Mouse (Mus musculus) lung, embryonic 15.5 days (tissue): ENCODE results near the gene Rcn3. TPM values are rescaled to one million over a fixed set of nuclear protein-coding genes. Genes with fewer than 3 reads are reported as not detected.

Experiments used
- ATAC-seq: fragments of 200-750 bp; cut with Nextera tagmentation; 2 replicates; pipeline ENCODE4 v1.8.0; 2017; ENCODE audit warnings: moderate number of reproducible peaks, borderline replicate concordance; ENCODE audit not compliant: low FRiP score, low TSS enrichment; ENCODE audit errors: extremely low read depth
- H3K27ac ChIP-seq: fragments of 300-500 bp; sonication (generic); 2 replicates; pipeline ENCODE4 v1.5.1; 2015; ENCODE audit warnings: moderate library complexity, mild to moderate bottlenecking, inconsistent platforms
- H3K27me3 ChIP-seq: fragments of 300-500 bp; sonication (generic); 2 replicates; pipeline ENCODE4 v1.6.1; 2015; ENCODE audit warnings: inconsistent platforms
- H3K36me3 ChIP-seq: fragments of 300-500 bp; sonication (generic); 2 replicates; pipeline ENCODE4 v1.6.1; 2015; ENCODE audit warnings: inconsistent platforms
- H3K4me1 ChIP-seq: fragments of 300-500 bp; sonication (generic); 2 replicates; pipeline ENCODE4 v1.6.1; 2015; ENCODE audit warnings: inconsistent platforms
- H3K4me2 ChIP-seq: fragments of 300-500 bp; sonication (generic); 2 replicates; pipeline ENCODE4 v1.6.1; 2015; ENCODE audit warnings: inconsistent platforms, mild to moderate bottlenecking, moderate library complexity
- H3K4me3 ChIP-seq: fragments of 300-500 bp; sonication (generic); 2 replicates; pipeline ENCODE4 v1.5.1; 2015; ENCODE audit warnings: mild to moderate bottlenecking, inconsistent platforms
- H3K9ac ChIP-seq: fragments of 300-500 bp; sonication (generic); 2 replicates; pipeline ENCODE4 v1.6.1; 2015; ENCODE audit warnings: inconsistent platforms
- H3K9me3 ChIP-seq: fragments of 300-500 bp; sonication (generic); 2 replicates; pipeline ENCODE4 v1.6.1; 2016; ENCODE audit warnings: inconsistent platforms
- WGBS: fragments of 180-500 bp; shearing (Covaris S2); methylation state at CpG from one replicate; pipeline ENCODE4 v1.1.7; 2015; 5-methylcytosine and 5-hydroxymethylcytosine counted together
- polyA plus RNA-seq: library from polyadenylated mRNA; unstranded; fragments of >200 nt; fragmentation: Nextera tagmentation; extraction: Ambion mirVana; gene quantifications from 2 replicates; pipeline ENCODE4 v1.2.1, GENCODE M21; 2015

Gene Rcn3
- polyA plus RNA-seq, 1 experiment from 2014 or later: 353 TPM

DNA sequence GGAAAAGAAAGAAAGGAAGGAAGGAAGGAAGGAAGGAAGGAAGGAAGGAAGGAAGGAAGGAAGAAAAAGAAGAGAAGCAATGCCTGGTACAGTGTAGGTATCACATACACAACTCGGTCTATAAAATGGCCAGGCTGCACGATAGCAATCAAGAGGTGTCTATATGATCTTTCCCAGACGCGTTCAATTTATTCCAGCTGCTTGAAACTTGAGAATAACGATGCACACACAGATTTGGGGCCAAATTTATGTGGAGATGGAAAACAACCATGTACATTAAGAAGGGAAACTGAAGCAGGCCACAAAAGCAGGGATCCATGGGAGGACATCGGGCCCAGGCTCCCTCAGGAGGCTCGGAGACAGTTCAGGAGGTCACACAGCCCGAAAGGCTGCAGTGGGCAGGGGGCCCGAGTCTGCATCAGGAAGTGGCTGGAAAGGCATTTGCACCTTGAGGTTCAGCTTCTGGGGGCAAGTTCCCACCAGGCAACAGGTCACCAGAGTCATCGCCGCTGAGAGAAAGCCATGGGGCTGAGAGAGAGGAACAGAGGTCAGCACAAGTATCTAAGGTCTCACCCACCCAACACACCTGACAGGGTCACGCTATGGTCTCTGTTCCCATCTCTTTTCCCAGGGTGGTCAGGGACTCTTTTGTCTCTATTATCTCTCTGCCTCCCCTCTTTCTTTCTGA is 951 bp upstream of the Rcn3 start:
- ATAC-seq: no peak
- Histone ChIP-seq H3K9ac (no peak overlapping the region), H3K27me3 (no peaks in the 10 kb centered on the region), H3K36me3 (peaks cover 13% of the 10 kb centered on the region), H3K4me2 (peak overlapping the region; percentile 6; the same call in 1 of the 2 replicates), H3K4me3 (no peak overlapping the region), H3K9me3 (no peaks in the 10 kb centered on the region), H3K4me1 (peaks cover 25% of the 10 kb centered on the region), H3K27ac (peak overlapping the region; percentile 79)
- 45% methylated on average over 12 of the region's 12 CpGs for WGBS

DNA sequence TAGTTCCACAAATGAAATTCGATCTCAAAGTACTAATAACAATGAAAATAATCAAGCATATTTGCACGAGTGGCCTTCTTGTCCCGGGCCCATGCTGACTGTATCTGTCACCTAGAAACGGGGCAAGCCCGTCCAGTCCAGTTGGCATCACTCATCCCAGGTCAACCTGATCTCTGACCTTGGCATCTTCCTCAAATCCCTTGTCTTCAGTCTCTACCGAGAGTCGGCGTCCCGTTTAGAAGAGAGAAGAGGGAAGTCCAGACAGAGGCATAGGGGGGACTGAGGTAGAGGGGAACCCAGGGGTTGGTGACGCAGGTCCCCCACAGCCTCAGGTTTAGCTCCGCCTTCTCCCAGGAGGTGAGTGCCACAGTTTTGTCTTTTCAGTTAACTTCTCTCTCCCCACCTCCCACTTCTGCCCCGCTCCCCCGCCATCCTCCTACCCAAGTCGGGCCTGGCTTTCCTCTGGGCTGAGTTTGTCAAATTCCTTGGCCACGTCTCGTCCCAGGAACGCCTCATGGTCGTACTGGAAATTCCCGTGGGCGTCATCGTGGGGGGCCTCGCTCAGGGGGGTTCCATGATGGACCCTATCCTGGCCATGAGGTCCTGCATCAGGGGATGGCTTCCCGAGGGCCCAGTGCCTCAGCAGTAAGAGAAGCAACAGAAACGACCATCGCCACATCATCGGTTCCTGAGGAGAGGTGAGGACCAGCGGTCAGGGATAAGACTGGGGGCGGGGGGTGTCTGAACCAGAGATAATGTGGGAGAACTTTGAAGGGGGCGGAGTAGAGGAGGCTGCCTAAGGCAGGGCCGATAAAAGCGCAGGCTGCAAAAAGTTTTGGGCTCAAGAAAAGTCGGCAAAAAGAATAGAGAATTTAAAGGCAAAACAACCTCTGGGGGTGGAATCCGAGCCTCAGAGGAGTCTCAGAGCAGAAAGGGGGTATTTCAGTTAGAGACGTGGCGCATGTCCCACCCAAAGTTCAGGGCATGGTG is 725 bp downstream of the Rcn3 start:
- Histone ChIP-seq H3K9ac (peak overlapping the region; percentile 62), H3K27me3 (no peaks in the 10 kb centered on the region), H3K4me1 (peaks cover 25% of the 10 kb centered on the region), H3K4me3 (peak overlapping the region; percentile 52), H3K27ac (peak overlapping the region; percentile 79), H3K9me3 (no peaks in the 10 kb centered on the region), H3K36me3 (peaks cover 29% of the 10 kb centered on the region), H3K4me2 (peak overlapping the region; percentile 72)
- peak; percentile 68 for ATAC-seq
- 6% methylated on average over 35 of the region's 35 CpGs for WGBS

GRCm38 (mm10) chr7:45090251-45090977 is 1.6 kb downstream of the Rcn3 start:
- ATAC-seq: no peak
- H3K27ac ChIP-seq: 0 out of 2 replicates have a peak overlapping the region, but pooled peaks have one; percentile 79
- H3K4me3 ChIP-seq: peak overlapping the region; percentile 52
- no peaks in the 10 kb centered on the region for H3K27me3 ChIP-seq
- no peaks in the 10 kb centered on the region for H3K9me3 ChIP-seq
- H3K4me2 ChIP-seq: peak overlapping the region; percentile 72
- peak overlapping the region; percentile 62 for H3K9ac ChIP-seq
- H3K36me3 ChIP-seq: peaks cover 38% of the 10 kb centered on the region
- 72% methylated on average over 13 of the region's 13 CpGs for WGBS
- H3K4me1 ChIP-seq: peaks cover 25% of the 10 kb centered on the region

- no peaks in the 10 kb centered on the region for H3K9me3 ChIP-seq
- peaks cover 24% of the 10 kb centered on the region for H3K4me1 ChIP-seq
- no peak for ATAC-seq
- H3K36me3 ChIP-seq: peaks cover 53% of the 10 kb centered on the region
- no peak overlapping the region for H3K4me3 ChIP-seq
- no peak overlapping the region for H3K27ac ChIP-seq
- no peak overlapping the region for H3K9ac ChIP-seq
- H3K27me3 ChIP-seq: no peaks in the 10 kb centered on the region
- H3K4me2 ChIP-seq: no peak overlapping the region
- 92% methylated on average over 17 of the region's 17 CpGs for WGBS
Observed at GRCm38 (mm10) chr7:45088597-45088996, 3.4 kb downstream of the Rcn3 start.

DNA sequence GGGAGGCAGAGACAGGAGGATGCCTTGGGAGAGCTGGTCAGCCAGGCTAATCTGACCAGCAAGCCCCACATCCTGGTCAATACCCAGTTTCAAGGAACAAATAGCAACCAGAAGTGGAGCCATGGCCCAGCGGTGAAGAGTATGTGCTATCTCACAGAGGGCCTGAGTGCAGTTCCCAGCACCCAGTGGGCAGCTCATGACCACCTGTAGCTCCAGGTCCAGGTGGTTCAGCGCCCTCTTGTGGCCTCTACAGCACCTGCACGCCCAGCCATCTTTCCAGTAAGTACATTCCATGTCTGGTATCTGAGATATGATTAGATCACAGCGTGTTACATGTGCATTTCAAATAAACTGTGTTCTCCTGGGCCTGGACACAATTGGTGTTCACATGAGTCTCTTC is 5.9 kb downstream of the Rcn3 start:
- Histone ChIP-seq H3K4me3 (no peak overlapping the region), H3K4me1 (peaks cover 19% of the 10 kb centered on the region), H3K27ac (no peak overlapping the region), H3K9me3 (no peaks in the 10 kb centered on the region), H3K9ac (no peak overlapping the region), H3K4me2 (no peak overlapping the region), H3K27me3 (no peaks in the 10 kb centered on the region), H3K36me3 (peaks cover 68% of the 10 kb centered on the region)
- WGBS: 75% methylated on average over 4 of the region's 4 CpGs
- no peak for ATAC-seq

DNA sequence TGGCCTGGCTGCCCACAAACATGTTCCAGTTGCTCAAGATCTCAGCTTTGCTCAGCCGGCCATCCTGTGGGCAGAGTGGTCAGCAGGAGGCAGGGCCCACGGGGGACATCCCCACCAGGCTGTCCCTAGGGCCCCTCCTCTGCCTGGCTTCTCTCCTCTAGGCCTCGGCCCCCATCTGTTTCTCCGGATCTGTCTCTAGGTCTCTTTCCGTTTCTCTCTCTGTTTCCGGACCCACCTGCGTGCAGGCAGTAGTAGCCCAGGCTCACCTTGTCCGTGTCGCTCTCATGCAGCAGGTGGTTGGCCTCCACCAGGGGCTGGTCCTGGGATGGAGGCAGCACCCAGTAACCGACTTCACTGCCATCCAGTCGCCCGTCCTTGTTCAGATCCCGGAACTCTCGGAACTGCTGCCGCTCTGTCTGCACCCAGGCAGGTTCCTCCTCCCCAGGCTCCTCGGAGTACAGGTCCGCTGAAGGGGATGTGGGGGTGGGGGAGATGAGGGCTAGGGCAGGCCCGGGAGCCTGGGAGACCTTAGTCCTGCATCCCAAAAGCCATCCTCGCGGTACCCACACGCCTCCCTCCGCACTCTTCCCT is 8.6 kb downstream of the Rcn3 start:
- Histone ChIP-seq H3K36me3 (peaks cover 59% of the 10 kb centered on the region), H3K27me3 (no peaks in the 10 kb centered on the region)
- no peak for ATAC-seq

DNA sequence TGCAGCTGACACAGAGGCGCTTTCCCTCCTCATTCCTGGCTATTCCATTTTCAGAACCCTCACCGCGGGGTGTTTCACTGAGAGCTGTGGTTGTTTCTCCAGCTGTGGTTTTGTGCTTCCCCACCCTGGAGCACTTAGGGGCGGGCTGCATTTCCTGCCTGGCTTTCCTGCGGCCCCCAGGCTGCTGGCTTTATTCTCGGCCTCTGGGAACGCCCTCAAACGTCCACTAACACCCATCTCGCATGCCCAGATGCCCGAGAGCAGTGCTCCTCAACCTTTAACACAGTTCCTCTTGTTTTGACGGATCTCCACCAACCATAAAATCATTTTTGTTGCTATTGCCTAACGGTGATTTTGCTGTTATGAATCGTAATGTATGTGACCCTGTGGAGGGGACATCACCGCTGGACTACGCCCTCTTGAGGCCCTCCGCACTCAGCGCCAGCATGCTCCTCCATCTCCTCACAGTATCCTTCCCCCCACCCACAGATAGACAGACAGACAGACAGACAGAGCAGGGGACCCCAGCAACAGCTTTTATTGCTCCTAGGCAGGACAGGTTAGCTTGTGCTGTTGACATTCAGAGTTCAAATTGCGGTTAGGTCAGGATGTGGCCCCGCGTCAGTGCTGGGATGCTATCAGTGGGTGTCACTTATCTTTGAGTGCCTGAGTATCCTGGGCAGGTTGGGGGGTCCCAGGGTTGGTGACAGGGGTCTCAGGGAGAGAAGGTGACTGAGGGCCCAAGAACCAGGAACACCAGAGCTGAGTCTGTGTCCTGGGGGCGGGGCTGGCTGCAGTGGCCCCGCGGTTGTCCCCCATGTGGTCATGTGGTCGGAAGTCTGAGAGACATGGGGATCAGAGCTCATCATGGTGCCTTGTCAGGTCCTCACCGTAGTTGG is 9.4 kb downstream of the Rcn3 start:
- H3K27ac ChIP-seq: peak overlapping the region; percentile 59; the same call in 1 of the 2 replicates
- no peaks in the 10 kb centered on the region for H3K9me3 ChIP-seq
- WGBS: 65% methylated on average over 25 of the region's 25 CpGs
- no peak overlapping the region for H3K4me3 ChIP-seq
- H3K9ac ChIP-seq: no peak overlapping the region
- H3K27me3 ChIP-seq: no peaks in the 10 kb centered on the region
- peaks cover 9% of the 10 kb centered on the region for H3K4me1 ChIP-seq
- H3K4me2 ChIP-seq: no peak overlapping the region
- H3K36me3 ChIP-seq: peaks cover 54% of the 10 kb centered on the region
- no peak for ATAC-seq

More for the DNA sequence above, 8.6 kb downstream of the Rcn3 start:
- Histone ChIP-seq H3K4me2 (no peak overlapping the region), H3K4me3 (no peak overlapping the region), H3K4me1 (peaks cover 9% of the 10 kb centered on the region), H3K27ac (0 out of 2 replicates have a peak overlapping the region, but pooled peaks have one; percentile 59), H3K9me3 (no peaks in the 10 kb centered on the region), H3K9ac (no peak overlapping the region)
- 78% methylated on average over 22 of the region's 22 CpGs for WGBS

DNA sequence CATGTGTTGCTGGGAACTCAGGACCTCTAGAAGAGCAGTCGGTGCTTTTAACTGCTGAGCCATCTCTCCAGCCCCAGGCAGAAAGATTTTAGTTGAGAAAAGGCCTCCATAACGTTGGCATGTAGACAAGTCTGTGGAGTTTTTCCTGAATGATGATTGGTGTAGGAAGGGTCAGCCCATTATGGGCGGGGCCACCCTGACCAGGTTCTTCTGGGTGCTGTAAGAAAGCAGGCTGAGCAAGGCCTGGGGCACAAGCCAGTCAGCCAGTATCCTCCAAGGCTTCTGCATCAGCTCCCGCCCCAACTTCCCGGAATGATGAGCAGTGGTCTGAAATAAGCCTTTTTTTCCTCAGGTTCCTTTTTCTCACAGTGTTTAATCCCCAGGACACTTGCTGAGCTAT is 11.0 kb downstream of the Rcn3 start:
- Histone ChIP-seq H3K4me1 (peaks cover 9% of the 10 kb centered on the region), H3K9ac (no peak overlapping the region), H3K9me3 (no peaks in the 10 kb centered on the region), H3K4me2 (no peak overlapping the region), H3K27me3 (no peaks in the 10 kb centered on the region), H3K27ac (no peak overlapping the region), H3K4me3 (no peak overlapping the region), H3K36me3 (peaks cover 53% of the 10 kb centered on the region)
- 42% methylated on average over 5 of the region's 5 CpGs for WGBS
- no peak for ATAC-seq

DNA sequence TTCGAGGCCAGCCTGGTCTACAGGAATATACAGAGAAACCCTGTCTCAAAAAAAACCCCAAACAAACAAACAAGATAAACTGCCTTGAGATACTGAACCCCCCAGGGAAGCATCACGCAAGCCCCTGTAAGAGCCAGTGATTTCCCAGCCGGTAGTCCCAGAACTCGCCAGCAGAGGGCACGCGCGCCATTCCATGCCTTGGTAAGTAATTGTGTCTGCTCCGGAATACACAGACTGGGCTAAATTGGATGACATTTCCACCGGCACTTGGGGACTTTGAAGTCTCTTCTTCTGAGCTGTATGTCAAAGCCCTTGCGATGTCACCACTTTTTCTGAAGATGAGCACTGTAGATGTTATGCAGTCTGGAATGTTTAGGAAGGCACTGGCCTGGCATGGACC is 12.2 kb downstream of the Rcn3 start:
- peak; percentile 29; the same call in 1 of the 2 replicates for ATAC-seq

DNA sequence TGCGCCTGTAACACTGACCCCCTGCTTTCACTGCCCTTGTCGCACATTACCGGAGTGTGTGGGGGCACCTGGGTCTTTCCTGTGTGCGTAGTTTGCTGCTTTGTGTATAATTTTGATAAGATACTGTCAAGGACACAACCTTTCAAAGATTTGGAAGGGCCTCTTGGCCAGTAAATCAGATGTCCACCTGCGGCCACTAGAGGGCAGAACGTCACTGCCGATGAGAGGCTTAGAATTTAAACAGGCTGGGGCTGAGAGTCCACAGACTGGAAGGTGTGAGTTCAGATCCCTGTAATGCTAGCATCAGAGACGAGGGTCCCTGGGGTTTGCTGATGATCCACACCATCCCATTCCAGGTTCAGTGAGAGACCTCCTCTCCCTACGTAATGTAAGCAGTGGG is 13.5 kb downstream of the Rcn3 start:
- Histone ChIP-seq H3K4me1 (peaks cover 9% of the 10 kb centered on the region), H3K9ac (no peak overlapping the region), H3K27ac (no peak overlapping the region), H3K4me3 (no peak overlapping the region), H3K4me2 (no peak overlapping the region), H3K36me3 (peaks cover 41% of the 10 kb centered on the region), H3K27me3 (no peaks in the 10 kb centered on the region), H3K9me3 (no peaks in the 10 kb centered on the region)
- ATAC-seq: no peak
- WGBS: 28% methylated on average over 9 of the region's 9 CpGs

More for the DNA sequence above, 12.2 kb downstream of the Rcn3 start:
- Histone ChIP-seq H3K27ac (no peak overlapping the region), H3K27me3 (no peaks in the 10 kb centered on the region), H3K4me2 (no peak overlapping the region), H3K9me3 (no peaks in the 10 kb centered on the region), H3K4me3 (no peak overlapping the region), H3K4me1 (peaks cover 9% of the 10 kb centered on the region), H3K9ac (no peak overlapping the region), H3K36me3 (peaks cover 52% of the 10 kb centered on the region)
- under 1% methylated on average over 10 of the region's 10 CpGs for WGBS
